Mouse (Mus musculus) stomach, postnatal 0 days (tissue): ENCODE data around the gene Exosc2. TPM values are rescaled to one million over a fixed set of nuclear protein-coding genes. Genes with fewer than 3 reads are reported as not detected.

Experiments
- ATAC-seq: fragments of 200-750 bp; cut with Nextera tagmentation; 2 replicates; pipeline ENCODE4 v1.8.0; 2017; ENCODE audit not compliant: low FRiP score, low TSS enrichment
- DNase-seq: peaks from one replicate; pipeline ENCODE4 v3.0.0-alpha.2; 2016; ENCODE audit warnings: low spot score
- H3K27ac ChIP-seq: fragments of 300-500 bp; sonication (generic); replicated peaks from 2 replicates; pipeline ENCODE4 v1.5.1; 2014; ENCODE audit warnings: mild to moderate bottlenecking, control low read depth
- H3K27me3 ChIP-seq: fragments of 300-500 bp; sonication (generic); 2 replicates; pipeline ENCODE4 v1.6.1; 2014; ENCODE audit warnings: low read length; ENCODE audit not compliant: control insufficient read depth, insufficient read depth
- H3K36me3 ChIP-seq: fragments of 300-500 bp; sonication (generic); 2 replicates; pipeline ENCODE4 v1.6.1; 2014; ENCODE audit warnings: low read length, mixed read lengths; ENCODE audit not compliant: control insufficient read depth, insufficient read depth
- H3K4me1 ChIP-seq: fragments of 300-500 bp; sonication (generic); replicated peaks from 2 replicates; pipeline ENCODE4 v1.6.1; 2014; ENCODE audit warnings: antibody characterized with exemption; ENCODE audit not compliant: control insufficient read depth, insufficient read depth
- H3K4me2 ChIP-seq: fragments of 300-500 bp; sonication (generic); replicated peaks from 2 replicates; pipeline ENCODE4 v1.6.1; 2014; ENCODE audit warnings: low read depth, mild to moderate bottlenecking, control low read depth, moderate library complexity
- H3K4me3 ChIP-seq: fragments of 300-500 bp; sonication (generic); 2 replicates; pipeline ENCODE4 v1.5.1; 2014; ENCODE audit warnings: low read depth, low read length, control low read depth
- H3K9ac ChIP-seq: fragments of 300-500 bp; sonication (generic); 2 replicates; pipeline ENCODE4 v1.6.1; 2014; ENCODE audit warnings: mild to moderate bottlenecking, low read length, control low read depth, mixed read lengths
- H3K9me3 ChIP-seq: fragments of 300-500 bp; sonication (generic); 2 replicates; pipeline ENCODE4 v1.6.1; 2016; ENCODE audit warnings: low read length; ENCODE audit not compliant: control insufficient read depth
- CTCF ChIP-seq: IDR thresholded peaks from 2 replicates; pipeline ENCODE4 v1.5.1; 2016; ENCODE audit warnings: antibody characterized with exemption, low read depth, mild to moderate bottlenecking, moderate library complexity
- EP300 ChIP-seq: optimal IDR thresholded peaks from 2 replicates; pipeline ENCODE3; 2016; ENCODE audit warnings: antibody characterized with exemption
- WGBS: fragments of 180-500 bp; shearing (Covaris S2); extraction: QIAGEN DNeasy Blood & Tissue Kit; methylation state at CpG from one replicate; pipeline ENCODE4 v1.1.7; 2014; 5-methylcytosine and 5-hydroxymethylcytosine counted together
- polyA plus RNA-seq: library from polyadenylated mRNA; unstranded; fragments of >200 nt; fragmentation: Nextera tagmentation; extraction: Ambion mirVana; gene quantifications from 2 replicates; pipeline ENCODE4 v1.2.1, GENCODE M21; 2015

Exosc2 gene
- polyA plus RNA-seq, 1 experiment from 2014 or later, result 22.2 TPM

DNA sequence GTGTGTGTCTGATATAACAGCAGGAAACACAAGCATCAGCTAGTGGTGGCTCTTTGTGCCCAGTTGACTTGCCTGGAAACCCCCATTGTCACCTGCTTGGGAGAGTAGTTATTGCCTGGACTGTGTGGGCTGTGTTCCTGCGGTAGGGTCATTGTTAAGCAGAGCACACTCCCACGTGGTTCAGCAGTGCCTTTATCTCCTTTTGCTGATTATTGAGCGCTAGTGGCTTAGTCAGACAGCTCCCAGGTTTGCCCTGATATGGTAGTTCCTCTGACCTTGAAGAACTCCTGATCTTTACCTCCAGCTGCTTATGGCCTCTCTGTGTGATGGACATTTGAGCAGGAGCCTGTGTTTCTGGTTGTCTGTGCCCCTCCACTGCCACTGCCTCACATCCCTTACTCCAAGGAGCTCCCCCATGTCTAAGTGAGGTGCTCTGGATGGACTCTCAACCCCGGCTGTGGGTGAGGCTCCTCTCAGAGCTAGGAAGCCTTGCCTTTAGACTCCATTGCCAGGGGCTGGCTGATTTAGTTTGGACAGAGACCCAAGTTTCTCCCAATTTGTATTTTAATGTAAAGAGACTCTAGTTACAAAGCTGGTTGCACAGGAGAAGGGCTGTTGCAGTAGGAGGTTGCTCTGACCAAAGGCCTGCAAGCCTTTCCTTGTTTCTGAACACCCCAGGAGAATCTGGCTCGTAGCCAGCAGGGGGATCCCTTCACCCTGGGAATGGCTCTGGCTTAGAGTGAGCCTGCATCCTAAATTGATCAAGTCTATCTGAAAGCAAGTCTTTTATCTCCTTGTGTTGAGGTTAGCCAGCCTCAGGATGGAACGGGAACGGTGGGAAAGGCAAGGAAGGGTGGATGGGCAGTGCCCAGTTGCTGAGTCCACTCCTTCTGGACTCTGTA lies 30.3 kb downstream of the Exosc2 start:
- no peak overlapping the region for H3K27ac ChIP-seq
- peak; percentile 47 for DNase-seq

DNA sequence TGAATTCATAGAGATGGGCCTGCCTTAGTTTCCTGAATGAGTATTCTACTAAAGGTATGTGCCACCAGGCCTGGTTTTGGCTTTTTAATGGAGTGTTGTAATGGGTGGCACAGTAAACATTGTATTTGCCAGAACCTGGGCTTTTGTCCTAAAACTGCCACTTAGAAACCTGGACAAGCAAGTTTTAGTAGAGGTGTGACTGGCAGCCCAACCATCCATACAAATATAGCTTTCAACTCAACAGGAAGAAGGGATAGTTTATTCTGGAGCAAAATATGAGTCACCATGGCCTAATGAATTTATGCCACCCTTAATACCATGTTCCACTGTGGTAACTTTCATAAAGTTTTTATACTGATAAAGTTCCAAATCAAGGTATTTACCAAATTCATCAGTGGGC lies 32.7 kb downstream of the Exosc2 start:
- Histone ChIP-seq H3K4me3 (no peak overlapping the region), H3K27ac (no peak overlapping the region), H3K27me3 (no peaks in the 10 kb centered on the region), H3K4me1 (no peaks in the 10 kb centered on the region), H3K9ac (no peak overlapping the region), H3K36me3 (0 out of 2 replicates have a peak, but pooled peaks cover 2% of the 10 kb centered on the region), H3K4me2 (no peak overlapping the region), H3K9me3 (no peaks in the 10 kb centered on the region)
- DNase-seq, result no peak
- ATAC-seq, result no peak
- TF ChIP-seq CTCF (no peak), EP300 (no peak)

More for the DNA sequence above, 30.3 kb downstream of the Exosc2 start:
- H3K4me2 ChIP-seq, result no peak overlapping the region
- no peaks in the 10 kb centered on the region for H3K9me3 ChIP-seq
- no peak overlapping the region for H3K9ac ChIP-seq
- TF ChIP-seq EP300 (no peak), CTCF (peak; percentile 24)
- peak; percentile 88 for ATAC-seq
- no peak overlapping the region for H3K4me3 ChIP-seq
- H3K4me1 ChIP-seq, result no peaks in the 10 kb centered on the region
- 0 out of 2 replicates have a peak, but pooled peaks cover 4% of the 10 kb centered on the region for H3K36me3 ChIP-seq
- 47% methylated on average over 7 of the region's 7 CpGs for WGBS
- H3K27me3 ChIP-seq, result no peaks in the 10 kb centered on the region

DNA sequence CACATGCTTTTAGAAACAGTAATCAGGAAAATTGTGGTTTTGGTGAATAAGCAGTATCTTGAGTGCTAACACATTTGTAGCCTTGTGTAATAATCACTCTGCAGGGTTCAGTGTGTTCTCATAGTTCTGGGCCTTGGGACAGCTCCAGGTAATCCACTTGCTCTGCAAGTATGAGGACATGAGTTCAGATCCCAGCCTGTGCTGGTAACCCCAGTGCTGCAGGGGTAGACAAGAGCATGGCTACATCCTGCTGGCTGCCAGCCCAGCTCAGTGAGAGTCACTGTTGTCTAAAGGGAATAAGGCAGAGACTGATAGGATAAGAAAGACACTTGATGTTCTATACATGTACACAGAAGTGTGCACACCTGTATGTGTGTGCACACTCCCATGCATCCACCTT lies 35.4 kb downstream of the Exosc2 start:
- H3K9me3 ChIP-seq, result no peaks in the 10 kb centered on the region
- DNase-seq, result no peak
- no peak for ATAC-seq
- H3K4me3 ChIP-seq, result no peak overlapping the region
- TF ChIP-seq EP300, result no peak
- TF ChIP-seq CTCF, result no peak
- H3K9ac ChIP-seq, result no peak overlapping the region
- H3K4me2 ChIP-seq, result no peak overlapping the region
- no peaks in the 10 kb centered on the region for H3K4me1 ChIP-seq
- no peak overlapping the region for H3K27ac ChIP-seq
- H3K27me3 ChIP-seq, result no peaks in the 10 kb centered on the region
- H3K36me3 ChIP-seq, result 0 out of 2 replicates have a peak, but pooled peaks cover 2% of the 10 kb centered on the region

GRCm38 (mm10) chr2:31706531-31706930 lies 36.0 kb downstream of the Exosc2 start:
- no peak for TF ChIP-seq EP300
- TF ChIP-seq CTCF, result no peak
- no peak overlapping the region for H3K27ac ChIP-seq
- no peak for ATAC-seq

DNA sequence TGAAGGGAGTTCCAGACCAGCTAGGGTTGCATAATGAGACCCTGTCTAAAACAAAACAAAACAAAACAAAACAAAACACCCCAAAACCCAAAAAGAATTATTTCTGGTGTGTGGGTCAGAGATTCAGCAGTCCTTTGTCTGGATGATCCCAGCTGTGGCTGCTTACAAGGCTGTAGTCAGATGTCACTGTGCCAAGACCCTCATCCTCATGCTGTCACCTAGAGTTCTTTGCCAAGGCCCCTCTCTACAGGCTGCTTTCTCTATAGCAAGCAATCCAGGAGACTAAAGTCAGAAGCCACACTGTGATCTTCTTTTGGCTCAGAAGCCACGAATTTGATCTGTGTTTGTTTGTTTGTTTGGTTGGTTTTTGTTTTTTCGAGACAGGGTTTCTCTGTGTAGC lies 42.2 kb downstream of the Exosc2 start:
- Histone ChIP-seq H3K9me3 (no peaks in the 10 kb centered on the region), H3K4me1 (no peaks in the 10 kb centered on the region), H3K9ac (no peak overlapping the region), H3K36me3 (no peaks in the 10 kb centered on the region), H3K4me3 (no peak overlapping the region), H3K4me2 (no peak overlapping the region), H3K27me3 (no peaks in the 10 kb centered on the region), H3K27ac (no peak overlapping the region)
- ATAC-seq, result no peak
- WGBS, result 81% methylated on average over 2 of the region's 2 CpGs
- DNase-seq, result no peak
- TF ChIP-seq EP300 (no peak), CTCF (no peak)

More at GRCm38 (mm10) chr2:31706531-31706930, 36.0 kb downstream of the Exosc2 start:
- Histone ChIP-seq H3K4me3 (no peak overlapping the region), H3K27me3 (no peaks in the 10 kb centered on the region), H3K4me2 (no peak overlapping the region), H3K4me1 (no peaks in the 10 kb centered on the region), H3K9me3 (no peaks in the 10 kb centered on the region), H3K36me3 (0 out of 2 replicates have a peak, but pooled peaks cover 2% of the 10 kb centered on the region), H3K9ac (no peak overlapping the region)
- no peak for DNase-seq
- 14% methylated on average over 2 of the region's 2 CpGs for WGBS

DNA sequence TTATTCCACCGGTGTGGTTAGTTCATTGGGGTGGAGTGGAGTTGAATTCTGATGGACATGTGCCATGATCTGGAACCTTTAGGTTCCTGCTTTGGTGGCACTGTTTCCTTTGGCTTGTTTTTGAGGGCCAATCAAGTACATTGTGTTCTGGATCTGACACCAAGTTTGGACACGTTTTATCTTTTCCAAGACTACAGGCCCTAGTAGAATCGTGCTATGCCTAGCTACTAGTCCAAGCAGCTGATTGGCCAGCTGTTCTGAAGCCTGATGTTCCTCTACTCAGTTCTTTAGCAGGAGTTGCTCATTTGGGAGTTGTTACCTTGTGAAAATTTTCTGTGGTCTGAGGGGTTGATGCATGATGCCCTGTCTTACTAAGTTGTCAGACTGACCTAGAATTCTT lies 43.3 kb downstream of the Exosc2 start:
- no peaks in the 10 kb centered on the region for H3K27me3 ChIP-seq
- no peak overlapping the region for H3K4me3 ChIP-seq
- no peak for DNase-seq
- H3K9ac ChIP-seq, result no peak overlapping the region
- WGBS, result 72% methylated on average over 3 of the region's 3 CpGs
- ATAC-seq, result no peak
- H3K9me3 ChIP-seq, result no peaks in the 10 kb centered on the region
- TF ChIP-seq EP300 (no peak), CTCF (no peak)
- H3K4me1 ChIP-seq, result no peaks in the 10 kb centered on the region
- H3K4me2 ChIP-seq, result no peak overlapping the region
- H3K27ac ChIP-seq, result no peak overlapping the region
- no peaks in the 10 kb centered on the region for H3K36me3 ChIP-seq
